In the genomic region with DNA sequence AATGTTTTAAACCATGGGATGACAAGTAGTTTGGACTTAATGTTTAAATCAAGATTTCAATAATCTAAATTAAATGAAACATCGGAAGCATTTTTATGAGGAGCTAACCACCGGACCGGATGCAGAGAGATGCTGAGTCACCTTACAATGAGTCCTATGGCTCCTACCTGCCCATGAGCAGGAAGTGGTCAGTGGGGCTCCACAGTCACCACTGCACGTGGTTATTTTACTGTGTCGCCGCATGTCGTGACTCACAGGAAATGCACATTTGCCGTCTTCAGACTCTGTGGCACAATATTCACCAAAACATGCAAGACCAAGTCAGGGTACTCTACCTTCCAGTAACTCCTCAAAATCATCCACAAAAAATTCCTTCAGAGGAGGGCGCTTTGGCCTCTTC, we compare ENCODE assay signal across 15 mouse cellular contexts. TPM values are rescaled to one million over a fixed set of nuclear protein-coding genes. Genes with fewer than 3 reads are reported as not detected.
DNase-seq lines count a peak whose midpoint lies in the region; ATAC-seq and TF ChIP-seq lines count a peak whose summit lies in the region.
"Had no signal": no experiment of that assay in that cellular context is flagged by ENCODE, and none has a peak within 500 bp of the region (broad histone marks: within the 10 kb centered on the region; RNA-seq: fewer than 3 reads in every experiment).

No protein-coding gene starts in this region.

- H3K36me3 ChIP-seq in myocyte (ENCODE audit: control insufficient read depth, insufficient read depth), result peaks cover 30% of the 10 kb centered on the region
- H3K36me3 ChIP-seq in neural tube, embryonic 15.5 days, result peaks cover 64% of the 10 kb centered on the region
- peaks cover 69% of the 10 kb centered on the region for H3K36me3 ChIP-seq in heart, embryonic 12.5 days

- H3ac ChIP-seq in myocyte (ENCODE audit: control insufficient read depth, insufficient read length), result no peak overlapping the region

- H3K4me1 ChIP-seq in neural tube, embryonic 15.5 days, result no peaks in the 10 kb centered on the region
- H3K4me1 ChIP-seq in heart, embryonic 12.5 days (replicated peaks), result no peaks in the 10 kb centered on the region
- H3K4me1 ChIP-seq: embryonic facial prominence, embryonic 12.5 days; intestine, embryonic 15.5 days had no signal

- DNase-seq in frontal cortex, postnatal 10 days (ENCODE audit: low spot score in 2 of 2), result no peak
- DNase-seq in lung, postnatal 4 days, result no peak
- DNase-seq: adrenal gland, postnatal 14 days; cerebellum, postnatal 10 days; liver; lung, adult 2 months; right cerebral cortex, postnatal 25 days had no signal

- no peaks in the 10 kb centered on the region for H3K79me2 ChIP-seq in myocyte (ENCODE audit: control insufficient read depth, insufficient read depth)

- no peak for TF ChIP-seq POLR2A in myocyte (IDR thresholded peaks at IDR 0.05; ENCODE audit: insufficient read length, low read depth)

- H3K9ac ChIP-seq in neural tube, embryonic 15.5 days (replicated peaks), result no peak overlapping the region
- H3K9ac ChIP-seq in heart, embryonic 12.5 days, result no peak overlapping the region
- H3K9ac ChIP-seq: embryonic facial prominence, embryonic 12.5 days; intestine, embryonic 15.5 days had no signal

- no peaks in the 10 kb centered on the region for H3K9me3 ChIP-seq in neural tube, embryonic 15.5 days (replicated peaks)
- no peaks in the 10 kb centered on the region for H3K9me3 ChIP-seq in heart, embryonic 12.5 days (replicated peaks)
- H3K9me3 ChIP-seq: embryonic facial prominence, embryonic 12.5 days; intestine, embryonic 15.5 days had no signal

- ATAC-seq in frontal cortex, adult (ENCODE audit: low TSS enrichment), result peak; percentile 9; the same call in 1 of the 2 replicates
- ATAC-seq in CD4-positive, CD25-positive, alpha-beta regulatory T cell, adult 4 months, result peak; percentile 91
- peak; percentile 94 to 98 for ATAC-seq in hematopoietic stem cell, adult 5-6 weeks (replicated peaks in 1 of 2; ENCODE audit: insufficient read depth in 1 of 2, low FRiP score in 2 of 2, low TSS enrichment in 1 of 2, low read depth in 1 of 2, poor library complexity in 2 of 2, severe bottlenecking in 2 of 2)
- ATAC-seq in neural tube, embryonic 15.5 days (ENCODE audit: low FRiP score), result no peak
- no peak for ATAC-seq in heart, embryonic 12.5 days (ENCODE audit: insufficient number of reproducible peaks, low FRiP score)
- ATAC-seq: intestine, embryonic 15.5 days had no signal

- no peak overlapping the region for H3K27ac ChIP-seq in neural tube, embryonic 15.5 days (replicated peaks)
- H3K27ac ChIP-seq in heart, embryonic 12.5 days (ENCODE audit: poor library complexity, severe bottlenecking), result no peak overlapping the region
- H3K27ac ChIP-seq: embryonic facial prominence, embryonic 12.5 days; intestine, embryonic 15.5 days had no signal

- WGBS in neural tube, embryonic 15.5 days, result 88% methylated on average over 9 of the region's 9 CpGs
- 83% methylated on average over 9 of the region's 9 CpGs for WGBS in heart, embryonic 12.5 days

- H3K4me2 ChIP-seq in myocyte (ENCODE audit: low read depth), result peak overlapping the region; percentile 27
- no peak overlapping the region for H3K4me2 ChIP-seq in neural tube, embryonic 15.5 days
- no peak overlapping the region for H3K4me2 ChIP-seq in heart, embryonic 12.5 days
- H3K4me2 ChIP-seq: embryonic facial prominence, embryonic 12.5 days; intestine, embryonic 15.5 days had no signal

- no peaks in the 10 kb centered on the region for H3K27me3 ChIP-seq in myocyte (ENCODE audit: control insufficient read depth, insufficient read depth, insufficient read length)
- no peaks in the 10 kb centered on the region for H3K27me3 ChIP-seq in neural tube, embryonic 15.5 days (replicated peaks)
- H3K27me3 ChIP-seq in heart, embryonic 12.5 days (replicated peaks), result no peaks in the 10 kb centered on the region
- H3K27me3 ChIP-seq: embryonic facial prominence, embryonic 12.5 days; intestine, embryonic 15.5 days had no signal

- H3K4me3 ChIP-seq in myocyte, result no peak overlapping the region
- H3K4me3 ChIP-seq in neural tube, embryonic 15.5 days (replicated peaks), result no peak overlapping the region
- no peak overlapping the region for H3K4me3 ChIP-seq in heart, embryonic 12.5 days
- H3K4me3 ChIP-seq: embryonic facial prominence, embryonic 12.5 days; intestine, embryonic 15.5 days had no signal

TF ChIP-seq in myocyte, 11 proteins besides CTCF, POLR2A, EP300 and RAD21:
- TF ChIP-seq REST (IDR thresholded peaks at IDR 0.05; ENCODE audit: insufficient read depth, insufficient read length) (no peak), TCF3 (IDR thresholded peaks at IDR 0.05; ENCODE audit: insufficient read length, low read depth) (no peak), SRF (IDR thresholded peaks at IDR 0.05; ENCODE audit: control insufficient read depth, insufficient read length, low read depth) (no peak)
TF ChIP-seq in myocyte: peak in this region for 0.

RNA-seq across cellular contexts. Expression of a gene that starts 38.4 kb away (rescaled TPM):
- 1 to 10 TPM; 2.0 to 2.6 TPM for polyA plus RNA-seq in CD4-positive, CD25-positive, alpha-beta regulatory T cell, adult 4 months (2017; shearing (Covaris generic))
- 6.0 and 8.5 TPM in 2 replicates for total RNA-seq in hematopoietic stem cell, adult 5-6 weeks (2017)
- 11.1 TPM for polyA plus RNA-seq in myocyte (2012; fragmentation: generic; extraction: Trizol)
- 16.8 and 19.7 TPM in 2 replicates for polyA plus RNA-seq in neural tube, embryonic 15.5 days (2015; fragmentation: Nextera tagmentation; extraction: Ambion mirVana)
- 11.4 and 12.3 TPM in 2 replicates for polyA plus RNA-seq in heart, embryonic 12.5 days (2016; fragmentation: Nextera tagmentation; extraction: Ambion mirVana)

RNA-seq across cellular contexts. Expression of a gene that starts 53.1 kb away (rescaled TPM):
- not detected for polyA plus RNA-seq in CD4-positive, CD25-positive, alpha-beta regulatory T cell, adult 4 months (2017; shearing (Covaris generic))
- total RNA-seq in hematopoietic stem cell, adult 5-6 weeks (2017), result not detected in 2 replicates
- 0.04 TPM for polyA plus RNA-seq in myocyte (2012; fragmentation: generic; extraction: Trizol)
- 5.4 and 7.4 TPM in 2 replicates for polyA plus RNA-seq in neural tube, embryonic 15.5 days (2015; fragmentation: Nextera tagmentation; extraction: Ambion mirVana)
- polyA plus RNA-seq in heart, embryonic 12.5 days (2016; fragmentation: Nextera tagmentation; extraction: Ambion mirVana), result 0.24 and 0.26 TPM in 2 replicates

Comparison
In these comparisons a context has a peak if more than half of its experiments do, and no peak if none do; other contexts are left out.
1. ATAC-seq: peak in frontal cortex, adult (single experiment), CD4-positive, CD25-positive, alpha-beta regulatory T cell, adult 4 months (single experiment) and hematopoietic stem cell, adult 5-6 weeks (2 of 2); none in neural tube, embryonic 15.5 days (single experiment) and heart, embryonic 12.5 days (single experiment).